Mouse (Mus musculus): Measurements from ENCODE around the gene Rit1.
"Not testable (repeated sequence)": the region's sequence is repeated elsewhere in the genome, so short reads cannot be mapped to it uniquely, and the experiment has no call there.

- not testable (repeated sequence) for TF ChIP-seq POLR2A (IDR thresholded peaks at IDR 0.05; ENCODE audit: borderline replicate concordance, extremely low read depth, insufficient read depth, insufficient read length, poor library complexity, severe bottlenecking); CTCF (IDR thresholded peaks at IDR 0.05; ENCODE audit: borderline replicate concordance, extremely low read depth, insufficient read depth, insufficient read length)
Measured at GRCm38 (mm10) chr3:88715716-88716115, 922 bp upstream of the Rit1 start.
